Mouse (Mus musculus) 416B (cell line): ENCODE measurements around the gene Fuz.
A peak's percentile ranks its signal among the peaks of the same experiment; 100 is the strongest.

Experiments used
- DNase-seq: peaks from one replicate; pipeline ENCODE4 v3.0.0; 2011; ENCODE audit warnings: low read depth

Fuz gene

GRCm38 (mm10) chr7:44929204-44930151, 33.6 kb downstream of the Fuz start, which contains the start of gene Ap2a1:
TSS of gene Ap2a1 (minus strand) at chr7:44929496.
- peak; percentile 100 for DNase-seq

GRCm38 (mm10) chr7:44938680-44939079, 42.8 kb downstream of the Fuz start:
- DNase-seq = no peak

- no peak for DNase-seq
Measured at GRCm38 (mm10) chr7:44942904-44943303, 47.0 kb downstream of the Fuz start, which contains the start of gene Tsks. TSS of gene Tsks (plus strand) at chr7:44943204.

GRCm38 (mm10) chr7:44949922-44950321, 54.0 kb downstream of the Fuz start:
- no peak for DNase-seq

GRCm38 (mm10) chr7:44951960-44952359, 56.1 kb downstream of the Fuz start:
- DNase-seq = peak; percentile 82
